Mouse (Mus musculus): ENCODE results near the gene Hoxa10.

Gene Hoxa10

GRCm38 (mm10) chr6:52229558-52230416 is 10.9 kb downstream of the Hoxa10 start:
- DNase-seq: no peak

GRCm38 (mm10) chr6:52228475-52229465 is 11.9 kb downstream of the Hoxa10 start:
- DNase-seq: no peak

GRCm38 (mm10) chr6:52227470-52228222 is 13.0 kb downstream of the Hoxa10 start:
- DNase-seq: no peak

GRCm38 (mm10) chr6:52226569-52227257 is 13.9 kb downstream of the Hoxa10 start:
- DNase-seq: no peak

- no peak for DNase-seq
Measured at GRCm38 (mm10) chr6:52225612-52226568, 14.8 kb downstream of the Hoxa10 start.

GRCm38 (mm10) chr6:52224895-52225611 is 15.6 kb downstream of the Hoxa10 start:
- no peak for DNase-seq

- no peak for DNase-seq
Measured at GRCm38 (mm10) chr6:52223939-52224760, 16.5 kb downstream of the Hoxa10 start.

GRCm38 (mm10) chr6:52222729-52223128 is 17.9 kb downstream of the Hoxa10 start:
- no peak for DNase-seq

GRCm38 (mm10) chr6:52221993-52222685 is 18.5 kb downstream of the Hoxa10 start:
- DNase-seq: no peak

- peak; percentile 90 for DNase-seq
Measured at GRCm38 (mm10) chr6:52221337-52221992, 19.2 kb downstream of the Hoxa10 start, which contains the start of gene Hoxa7. TSS of gene Hoxa7 (minus strand) at chr6:52221854.

- DNase-seq: no peak
Measured at GRCm38 (mm10) chr6:52220865-52221310, 19.8 kb downstream of the Hoxa10 start.

GRCm38 (mm10) chr6:52220003-52220864 is 20.4 kb downstream of the Hoxa10 start:
- DNase-seq: no peak

GRCm38 (mm10) chr6:52219234-52219942 is 21.3 kb downstream of the Hoxa10 start:
- DNase-seq: no peak

GRCm38 (mm10) chr6:52218643-52219215 is 21.9 kb downstream of the Hoxa10 start:
- no peak for DNase-seq

- DNase-seq: no peak
Measured at GRCm38 (mm10) chr6:52217895-52218642, 22.6 kb downstream of the Hoxa10 start.

Data from lung, postnatal 10 days (tissue).